Comparison of ENCODE assay signal across 7 mouse cellular contexts in the genomic region with DNA sequence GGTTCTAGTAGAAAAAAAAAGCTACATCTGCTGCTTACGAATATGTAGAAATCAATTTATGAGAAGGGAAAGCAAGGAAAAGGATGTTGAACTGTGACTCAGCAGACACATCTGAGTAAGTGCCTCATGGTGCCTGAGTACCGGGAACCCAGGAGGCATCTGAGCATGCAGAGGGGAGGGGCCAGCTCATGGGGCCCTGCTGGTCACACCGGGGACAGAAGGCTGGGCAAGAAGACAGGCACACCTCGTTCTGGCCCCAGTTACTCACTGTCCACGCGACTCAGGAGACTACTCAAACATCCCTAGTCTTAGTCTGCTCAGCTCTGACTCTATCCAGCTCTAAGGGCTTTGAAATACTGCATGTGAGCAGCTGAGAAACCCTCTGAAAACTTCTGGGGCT. TPM values are rescaled to one million over a fixed set of nuclear protein-coding genes. Genes with fewer than 3 reads are reported as not detected.
DNase-seq lines count a peak whose midpoint lies in the region; ATAC-seq and TF ChIP-seq lines count a peak whose summit lies in the region.

No protein-coding gene starts in this region.

- peaks cover 48% of the 10 kb centered on the region for H3K4me1 ChIP-seq in G1E (ENCODE audit: insufficient read depth, low read depth, low read length)
- H3K4me1 ChIP-seq in liver, embryonic 14.5 days (replicated peaks; ENCODE audit: control insufficient read depth in 2 of 2, insufficient read depth in 2 of 2, low read length in 1 of 2) = peaks cover 19 to 38% of the 10 kb centered on the region in 2 experiments

- no peaks in the 10 kb centered on the region for H3K9me3 ChIP-seq in G1E (replicated peaks)
- no peaks in the 10 kb centered on the region for H3K9me3 ChIP-seq in liver, embryonic 14.5 days (ENCODE audit: control insufficient read depth, low read length)

- H3K9ac ChIP-seq in liver, embryonic 14.5 days (replicated peaks) = no peak overlapping the region

- peak overlapping the region; percentile 27 for H3K4me2 ChIP-seq in liver, embryonic 14.5 days (ENCODE audit: low read depth)

- peaks cover 48% of the 10 kb centered on the region for H3K36me3 ChIP-seq in G1E (replicated peaks)
- no peaks in the 10 kb centered on the region; the same call in 1 of the 2 replicates for H3K36me3 ChIP-seq in liver, embryonic 14.5 days (replicated peaks; ENCODE audit: control insufficient read depth, insufficient read depth, low read depth)

- TF ChIP-seq CTCF in G1E (IDR thresholded peaks at IDR 0.05; ENCODE audit: low read depth, low read length) = no peak
- TF ChIP-seq CTCF in liver, embryonic 14.5 days (IDR thresholded peaks at IDR 0.05; ENCODE audit: low read depth) = peak; percentile 61

- TF ChIP-seq EP300 in liver, embryonic 14.5 days (IDR thresholded peaks at IDR 0.05; ENCODE audit: low read depth) = no peak

- DNase-seq in A20 (ENCODE audit: low read depth, low spot score) (peak; percentile 60), G1E (ENCODE audit: low spot score) (peak; percentile 75)
- DNase-seq in liver, embryonic 14.5 days (ENCODE audit: low read depth in 3 of 3, low spot score in 3 of 3) = peak in 2 of 3 experiments; percentile 41 to 59
- no peak for DNase-seq in spleen, adult 18-20 months
- DNase-seq in layer of hippocampus, postnatal 36 days = no peak
- no peak for DNase-seq in frontal cortex, postnatal 10 days (ENCODE audit: low spot score in 2 of 2)

- peak; percentile 95 for ATAC-seq in G1E (ENCODE audit: extremely low read depth, insufficient number of reproducible peaks, low FRiP score, poor library complexity, severe bottlenecking)
- ATAC-seq in erythroblast, adult 5-6 weeks (replicated peaks; ENCODE audit: low FRiP score, poor library complexity, severe bottlenecking) = 0 out of 2 replicates have a peak, but pooled peaks have one; percentile 61
- peak; percentile 81 for ATAC-seq in liver, embryonic 14.5 days (ENCODE audit: insufficient read depth)

- peak overlapping the region; percentile 60; the same call in 1 of the 2 replicates for H3K4me3 ChIP-seq in G1E (ENCODE audit: low read depth, low read length)
- no peak overlapping the region for H3K4me3 ChIP-seq in liver, embryonic 14.5 days (ENCODE audit: insufficient read depth in 1 of 2, low read depth in 2 of 2, low read length in 2 of 2)

- no peak overlapping the region for H3K27ac ChIP-seq in liver, embryonic 14.5 days

- WGBS in liver, embryonic 14.5 days (ENCODE audit: insufficient replicate concordance) = 18% methylated on average over 6 of the region's 6 CpGs

- no peaks in the 10 kb centered on the region for H3K27me3 ChIP-seq in G1E (ENCODE audit: insufficient read depth, low read length)
- H3K27me3 ChIP-seq in liver, embryonic 14.5 days (ENCODE audit: control insufficient read depth, insufficient read depth, low read length) = no peaks in the 10 kb centered on the region

RNA-seq across cellular contexts. Expression of a gene that starts 25.0 kb away (rescaled TPM):
- total RNA-seq in G1E (2014; fragmentation: Nextera tagmentation) (71.3 and 81.8 TPM in 2 replicates), G1E (2017) (54.5 and 57.6 TPM in 2 replicates)
- 3.2 and 3.5 TPM in 2 replicates for polyA plus RNA-seq in G1E (2012)
- 35.5 and 82.1 TPM in 2 replicates for total RNA-seq in erythroblast, adult 5-6 weeks (2015; ENCODE audit: low replicate concordance)
- 93.3 and 101 TPM in 2 replicates for total RNA-seq in erythroblast, adult 5-6 weeks (2017; ENCODE audit: low replicate concordance)
- polyA plus RNA-seq in liver, embryonic 14.5 days (2012; rRNA removed) = 5.2 and 5.9 TPM in 2 replicates
- polyA plus RNA-seq in liver, embryonic 14.5 days (2014; fragmentation: Nextera tagmentation; extraction: Ambion mirVana) = 3.5 TPM in 2 replicates
- total RNA-seq in layer of hippocampus, postnatal 36 days (2021) = 10 to 100 TPM; 21.6 to 26.8 TPM

RNA-seq across cellular contexts. Expression of a gene that starts 48.6 kb away (rescaled TPM):
- total RNA-seq in G1E (2014; fragmentation: Nextera tagmentation) (156 and 169 TPM in 2 replicates), G1E (2017) (213 and 235 TPM in 2 replicates)
- 23.6 and 32.6 TPM in 2 replicates for polyA plus RNA-seq in G1E (2012)
- total RNA-seq in erythroblast, adult 5-6 weeks (2015; ENCODE audit: low replicate concordance) = 32.3 and 35.5 TPM in 2 replicates
- total RNA-seq in erythroblast, adult 5-6 weeks (2017; ENCODE audit: low replicate concordance) = 60.6 and 64.3 TPM in 2 replicates
- polyA plus RNA-seq in liver, embryonic 14.5 days (2012; rRNA removed) = 27.5 and 59.5 TPM in 2 replicates
- polyA plus RNA-seq in liver, embryonic 14.5 days (2014; fragmentation: Nextera tagmentation; extraction: Ambion mirVana) = 97.9 and 109 TPM in 2 replicates
- total RNA-seq in layer of hippocampus, postnatal 36 days (2021) = 10 to 100 TPM; 87.1 to 88.8 TPM

Comparison
In these comparisons a context has a peak if more than half of its experiments do, and no peak if none do; other contexts are left out.
1. DNase-seq: peak in A20 (single experiment), G1E (single experiment) and liver, embryonic 14.5 days (2 of 3); none in spleen, adult 18-20 months (0 of 2), layer of hippocampus, postnatal 36 days (0 of 2) and frontal cortex, postnatal 10 days (0 of 2).
2. Peak in every context shown above with its lines, with median percentiles within 50 percentile points of each other: ATAC-seq.